Mouse (Mus musculus) liver, embryonic 14.5 days (tissue): ENCODE measurements around the gene Polr3h.

Source experiments
- CTCF ChIP-seq: IDR thresholded peaks from 2 replicates; pipeline ENCODE4 v1.5.1; 2016; ENCODE audit warnings: antibody characterized with exemption, low read depth, control low read depth
- EP300 ChIP-seq: IDR thresholded peaks from 2 replicates; pipeline ENCODE4 v1.6.1; 2016; ENCODE audit warnings: antibody characterized with exemption, low read depth

GRCm38 (mm10) chr15:81845724-81846123, 80.3 kb downstream of the Polr3h start:
- TF ChIP-seq CTCF (no peak), EP300 (no peak)
